Mouse (Mus musculus) stomach, embryonic 14.5 days (tissue): ENCODE data around the gene Tspyl3. TPM values are rescaled to one million over a fixed set of nuclear protein-coding genes. Genes with fewer than 3 reads are reported as not detected.

ENCODE experiments used
- ATAC-seq: fragments of 200-750 bp; cut with Nextera tagmentation; 2 replicates; pipeline ENCODE4 v1.8.0; 2017; ENCODE audit warnings: low read depth, moderate TSS enrichment; ENCODE audit not compliant: insufficient number of reproducible peaks, insufficient read depth, low FRiP score
- H3K27ac ChIP-seq: fragments of 300-500 bp; sonication (generic); 2 replicates; pipeline ENCODE4 v1.5.1; 2014; ENCODE audit warnings: mild to moderate bottlenecking, low read length, moderate library complexity, mixed read lengths
- H3K27me3 ChIP-seq: fragments of 300-500 bp; sonication (generic); 2 replicates; pipeline ENCODE4 v1.6.1; 2014; ENCODE audit warnings: low read length, control low read depth, mixed read lengths; ENCODE audit not compliant: control insufficient read depth, insufficient read depth
- H3K36me3 ChIP-seq: fragments of 300-500 bp; sonication (generic); 2 replicates; pipeline ENCODE4 v1.6.1; 2014; ENCODE audit warnings: mild to moderate bottlenecking, control low read depth, low read length, moderate library complexity, mixed read lengths; ENCODE audit not compliant: control insufficient read depth, insufficient read depth
- H3K4me1 ChIP-seq: fragments of 300-500 bp; sonication (generic); 2 replicates; pipeline ENCODE4 v1.6.1; 2014; ENCODE audit warnings: low read length, control low read depth, mixed read lengths; ENCODE audit not compliant: control insufficient read depth, insufficient read depth
- H3K4me2 ChIP-seq: fragments of 300-500 bp; sonication (generic); replicated peaks from 2 replicates; pipeline ENCODE4 v1.6.1; 2014; ENCODE audit warnings: low read depth, low read length, control low read depth
- H3K4me3 ChIP-seq: fragments of 300-500 bp; sonication (generic); 2 replicates; pipeline ENCODE4 v1.5.1; 2014; ENCODE audit warnings: low read depth, low read length, control low read depth
- H3K9ac ChIP-seq: fragments of 300-500 bp; sonication (generic); replicated peaks from 2 replicates; pipeline ENCODE4 v1.6.1; 2014; ENCODE audit warnings: low read depth, mild to moderate bottlenecking, control low read depth, low read length, moderate library complexity, mixed read lengths
- H3K9me3 ChIP-seq: fragments of 300-500 bp; sonication (generic); 2 replicates; pipeline ENCODE4 v1.6.1; 2016; ENCODE audit warnings: low read depth, low read length, control low read depth; ENCODE audit not compliant: control insufficient read depth
- WGBS: fragments of 180-500 bp; shearing (Covaris S2); extraction: QIAGEN DNeasy Blood & Tissue Kit; methylation state at CpG from one replicate; pipeline ENCODE4 v1.1.7; 2014; 5-methylcytosine and 5-hydroxymethylcytosine counted together
- polyA plus RNA-seq: library from polyadenylated mRNA; unstranded; fragments of >200 nt; fragmentation: Nextera tagmentation; extraction: Ambion mirVana; gene quantifications from 2 replicates; pipeline ENCODE4 v1.2.1, GENCODE M21; 2014

Gene Tspyl3
- polyA plus RNA-seq, 1 experiment from 2014 or later = 10.4 TPM

DNA sequence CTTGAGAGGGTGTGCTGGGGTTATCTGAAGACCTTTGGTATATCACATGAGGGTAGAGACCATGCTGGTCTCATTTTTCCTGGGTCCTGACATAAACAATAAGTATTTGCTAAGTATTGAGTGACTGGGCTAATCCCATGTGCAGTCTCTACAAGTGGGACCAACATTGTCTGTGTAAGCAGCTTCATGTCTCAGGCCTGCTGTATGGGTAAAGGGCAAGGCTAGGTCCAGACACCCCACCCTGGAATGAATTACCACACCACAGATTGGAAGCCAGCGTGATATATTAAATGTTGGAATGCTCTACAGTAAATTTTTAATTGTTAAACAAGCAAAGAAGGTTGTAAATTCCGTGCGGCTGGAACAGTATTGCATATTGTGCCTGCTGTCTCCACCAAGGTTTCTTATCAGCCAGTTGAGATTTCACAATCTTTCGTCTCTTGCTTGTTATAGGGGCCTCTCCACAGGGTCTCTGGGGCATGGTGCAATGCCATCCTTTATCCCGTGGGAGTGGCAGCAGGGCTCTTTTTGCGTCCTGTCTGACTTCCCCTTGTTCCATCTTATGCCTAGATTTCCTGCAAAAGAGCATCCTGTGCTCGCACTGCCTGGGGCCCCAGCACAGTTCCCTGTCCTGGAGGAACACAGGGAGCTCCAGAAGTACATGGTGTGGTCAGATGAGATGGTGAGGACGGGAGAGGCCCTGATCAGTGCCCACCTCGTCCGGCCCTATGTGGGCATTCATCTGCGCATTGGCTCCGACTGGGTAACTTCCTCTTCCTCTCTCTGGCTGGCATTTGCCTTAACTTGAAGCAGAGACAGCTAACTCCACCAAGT lies 34.0 kb upstream of the Tspyl3 start:
- 0 out of 2 replicates have a peak, but pooled peaks have one; percentile 7 for ATAC-seq
- no peaks in the 10 kb centered on the region for H3K4me1 ChIP-seq
- no peaks in the 10 kb centered on the region for H3K27me3 ChIP-seq
- 73% methylated on average over 12 of the region's 12 CpGs for WGBS
- peaks cover 24% of the 10 kb centered on the region for H3K36me3 ChIP-seq
- H3K9me3 ChIP-seq = no peaks in the 10 kb centered on the region
- H3K4me2 ChIP-seq = no peak overlapping the region
- peak overlapping the region; percentile 15; the same call in 1 of the 2 replicates for H3K27ac ChIP-seq
- H3K9ac ChIP-seq = no peak overlapping the region
- H3K4me3 ChIP-seq = no peak overlapping the region

DNA sequence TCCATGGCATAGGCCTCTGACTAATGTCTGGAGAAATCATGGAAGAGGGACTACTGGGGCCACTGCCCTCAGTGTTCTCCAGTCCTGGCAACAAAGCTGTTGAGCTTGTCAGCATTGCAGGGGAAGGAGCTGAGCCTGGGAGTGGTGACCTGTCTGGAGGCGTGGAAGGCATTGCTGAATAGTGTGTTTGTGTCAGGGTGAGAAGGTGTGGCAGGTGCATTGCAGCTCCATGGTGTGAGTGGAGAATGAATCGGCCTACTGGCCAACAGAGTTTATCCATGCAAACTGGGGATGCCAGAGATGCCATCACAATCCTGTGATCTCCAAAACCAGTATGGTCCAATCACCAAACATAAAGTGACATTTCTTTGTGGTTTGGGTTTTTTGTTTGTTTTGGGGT lies 31.4 kb upstream of the Tspyl3 start:
- peaks cover 18% of the 10 kb centered on the region for H3K36me3 ChIP-seq
- H3K9ac ChIP-seq = no peak overlapping the region
- no peaks in the 10 kb centered on the region for H3K27me3 ChIP-seq
- no peak overlapping the region for H3K4me3 ChIP-seq
- H3K4me1 ChIP-seq = no peaks in the 10 kb centered on the region
- WGBS = 77% methylated on average over 2 of the region's 2 CpGs
- H3K4me2 ChIP-seq = no peak overlapping the region
- ATAC-seq = no peak
- no peak overlapping the region for H3K27ac ChIP-seq
- H3K9me3 ChIP-seq = no peaks in the 10 kb centered on the region

DNA sequence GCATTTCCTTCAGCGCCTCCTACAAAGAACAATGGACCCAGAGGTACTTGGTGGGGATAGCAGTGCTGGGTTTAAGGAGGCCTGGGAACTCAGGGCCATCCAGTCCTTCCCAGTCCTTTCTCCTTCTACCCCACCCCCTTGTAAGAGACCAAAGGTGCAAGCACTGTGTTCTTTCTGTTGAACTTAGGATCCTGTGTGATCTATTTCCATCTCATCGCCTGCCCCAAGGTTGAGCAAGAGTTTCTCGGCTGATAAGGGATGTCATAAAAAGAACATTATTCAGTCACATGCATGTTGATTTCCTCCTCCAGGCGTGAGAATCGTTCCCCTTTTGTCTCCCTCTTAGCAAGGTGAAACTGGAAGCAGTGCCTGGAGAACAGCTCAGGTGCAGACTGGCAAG lies 24.5 kb upstream of the Tspyl3 start:
- H3K9me3 ChIP-seq = no peaks in the 10 kb centered on the region
- H3K27me3 ChIP-seq = no peaks in the 10 kb centered on the region
- H3K27ac ChIP-seq = no peak overlapping the region
- no peak overlapping the region for H3K4me2 ChIP-seq
- no peak overlapping the region for H3K4me3 ChIP-seq
- H3K4me1 ChIP-seq = no peaks in the 10 kb centered on the region
- no peak for ATAC-seq
- H3K9ac ChIP-seq = no peak overlapping the region
- WGBS = 87% methylated on average over 5 of the region's 5 CpGs
- H3K36me3 ChIP-seq = peaks cover 35% of the 10 kb centered on the region

- Histone ChIP-seq H3K9ac (peak overlapping the region; percentile 98; the same call in 1 of the 2 replicates), H3K36me3 (peaks cover 19% of the 10 kb centered on the region; the same call in 1 of the 2 replicates), H3K4me1 (peaks cover 18% of the 10 kb centered on the region), H3K4me3 (peak overlapping the region; percentile 94), H3K9me3 (no peaks in the 10 kb centered on the region), H3K27ac (0 out of 2 replicates have a peak overlapping the region, but pooled peaks have one; percentile 95), H3K4me2 (peak overlapping the region; percentile 38), H3K27me3 (no peaks in the 10 kb centered on the region)
- 62% methylated on average over 6 of the region's 6 CpGs for WGBS
- ATAC-seq = no peak
These were observed 16.9 kb upstream of the Tspyl3 start for GRCm38 (mm10) chr2:153242156-153242555.

GRCm38 (mm10) chr2:153241250-153242014 lies 16.2 kb upstream of the Tspyl3 start, which contains the start of the genes Plagl2 and Pofut1:
Gene Plagl2, minus strand, starts transcription at chr2:153241426.
Gene Pofut1, plus strand, starts transcription at chr2:153241533.
- under 1% methylated on average over 57 of the region's 72 CpGs for WGBS
- H3K4me1 ChIP-seq = peaks cover 20% of the 10 kb centered on the region
- peak within 1 kb of the TSS; percentile 95 for H3K27ac ChIP-seq
- peak; percentile 95 for ATAC-seq
- peak within 1 kb of the TSS; percentile 98 for H3K9ac ChIP-seq
- peak within 1 kb of the TSS; percentile 81 for H3K4me2 ChIP-seq
- no peaks in the 10 kb centered on the region for H3K27me3 ChIP-seq
- H3K9me3 ChIP-seq = no peaks in the 10 kb centered on the region
- H3K36me3 ChIP-seq = peaks cover 19% of the 10 kb centered on the region; the same call in 1 of the 2 replicates
- H3K4me3 ChIP-seq = peak within 1 kb of the TSS; percentile 94

- Histone ChIP-seq H3K27ac (peak overlapping the region; percentile 95), H3K4me3 (peak overlapping the region; percentile 94), H3K4me2 (peak overlapping the region; percentile 81), H3K9me3 (no peaks in the 10 kb centered on the region), H3K4me1 (peaks cover 23% of the 10 kb centered on the region), H3K27me3 (no peaks in the 10 kb centered on the region), H3K36me3 (peaks cover 16% of the 10 kb centered on the region), H3K9ac (peak overlapping the region; percentile 98)
- ATAC-seq = peak; percentile 59
- WGBS = 1% methylated on average over 28 of the region's 33 CpGs
These were observed 15.5 kb upstream of the Tspyl3 start for GRCm38 (mm10) chr2:153240701-153241235.

- ATAC-seq = no peak
- peaks cover 16% of the 10 kb centered on the region for H3K36me3 ChIP-seq
- H3K9ac ChIP-seq = peak overlapping the region; percentile 98; the same call in 1 of the 2 replicates
- no peaks in the 10 kb centered on the region for H3K27me3 ChIP-seq
- no peaks in the 10 kb centered on the region for H3K9me3 ChIP-seq
- peak overlapping the region; percentile 95; the same call in 1 of the 2 replicates for H3K27ac ChIP-seq
- H3K4me3 ChIP-seq = peak overlapping the region; percentile 94
- 4% methylated on average over 21 of the region's 22 CpGs for WGBS
- peaks cover 25% of the 10 kb centered on the region for H3K4me1 ChIP-seq
- peak overlapping the region; percentile 81 for H3K4me2 ChIP-seq
These were observed 14.7 kb upstream of the Tspyl3 start for GRCm38 (mm10) chr2:153239860-153240480.
